Mouse (Mus musculus) C2C12 (cell line): ENCODE data around the gene Kitl.

Experiments
- CEBPB ChIP-seq: IDR thresholded peaks from one replicate; pipeline ENCODE4 v1.6.1; 2011; ENCODE audit warnings: low read depth, mild to moderate bottlenecking, control low read depth, moderate library complexity
- CTCF ChIP-seq: IDR thresholded peaks from one replicate; pipeline ENCODE4 v1.5.1; 2011; ENCODE audit not compliant: control insufficient read depth, insufficient read depth, insufficient read length
- FOSL1 ChIP-seq: IDR thresholded peaks from one replicate; pipeline ENCODE4 v1.8.0; 2011; ENCODE audit warnings: mild to moderate bottlenecking, low read length; ENCODE audit not compliant: poor library complexity, insufficient read depth, severe bottlenecking
- MAX ChIP-seq: IDR thresholded peaks from one replicate; pipeline ENCODE4 v1.6.1; 2011; ENCODE audit warnings: mild to moderate bottlenecking, control low read depth
- MYOD1 ChIP-seq: IDR thresholded peaks from one replicate; pipeline ENCODE4 v1.6.1; 2011; ENCODE audit warnings: low read depth; ENCODE audit not compliant: control insufficient read depth, insufficient read length
- MYOG ChIP-seq: IDR thresholded peaks from one replicate; pipeline ENCODE4 v1.6.1; 2011; ENCODE audit not compliant: control insufficient read depth, insufficient read length; ENCODE audit errors: extremely low read depth
- USF1 ChIP-seq: IDR thresholded peaks from one replicate; pipeline ENCODE4 v1.6.1; 2011; ENCODE audit warnings: low read depth, mild to moderate bottlenecking, control low read depth, moderate library complexity

DNA sequence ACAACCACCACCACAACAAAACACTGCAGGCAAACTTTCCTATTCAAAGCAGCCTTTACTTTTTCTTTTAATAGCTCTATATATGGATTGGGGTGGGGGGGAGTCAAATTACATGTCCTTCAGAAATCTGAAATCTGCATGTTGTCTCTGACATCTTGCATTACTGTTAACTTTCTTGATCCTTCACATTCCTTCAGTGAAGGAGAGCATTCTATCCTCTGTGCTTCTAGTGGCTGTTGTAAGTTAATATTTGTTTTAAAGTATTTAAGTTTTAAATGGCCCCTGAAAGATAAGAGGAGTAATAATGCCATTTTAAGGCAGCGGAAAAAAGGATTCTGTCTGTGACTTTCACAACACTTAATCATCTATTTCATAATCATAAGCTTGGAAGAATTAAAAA, 57.2 kb downstream of the Kitl start:
- TF ChIP-seq CTCF (no peak), MYOG (no peak), USF1 (no peak), MAX (no peak), MYOD1 (no peak), FOSL1 (no peak), CEBPB (no peak)
